Mouse (Mus musculus): ENCODE results near the gene Lhfpl2.

DNA sequence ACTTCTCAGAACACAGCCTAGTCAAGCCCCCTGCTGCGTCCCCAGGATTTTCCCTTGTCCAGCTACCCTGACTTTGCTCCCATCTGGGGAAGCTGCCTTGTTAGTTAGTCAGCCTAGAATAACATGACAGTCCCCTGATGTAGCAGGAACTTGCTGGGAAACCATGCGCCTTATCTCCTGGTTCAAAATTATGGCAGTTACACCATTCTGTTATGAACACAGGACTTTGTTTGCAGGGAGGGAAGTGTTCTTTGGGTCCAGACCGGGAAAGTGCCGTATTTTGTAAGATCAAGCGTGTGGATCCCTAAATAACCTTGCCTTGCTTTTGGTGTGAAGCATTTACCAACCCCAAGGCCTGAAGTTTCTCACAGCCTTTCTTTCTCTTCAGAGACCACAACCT, 114.0 kb downstream of the Lhfpl2 start:
- TF ChIP-seq CTCF (conservative IDR thresholded peaks at IDR 0.05; ENCODE audit: low read length) (no peak), POU5F1 (IDR thresholded peaks at IDR 0.05; ENCODE audit: borderline replicate concordance, low read length) (no peak)
